Mouse (Mus musculus): ENCODE measurements around the gene Eci2. TPM values are rescaled to one million over a fixed set of nuclear protein-coding genes. Genes with fewer than 3 reads are reported as not detected.

Eci2 gene
- polyA plus RNA-seq (2012; rRNA removed): 19.5 and 27.8 TPM in 2 replicates
- 48.4 and 48.6 TPM in 2 replicates for polyA plus RNA-seq (2014; fragmentation: Nextera tagmentation; extraction: Ambion mirVana)

- no peaks in the 10 kb centered on the region for H3K27me3 ChIP-seq (ENCODE audit: control insufficient read depth, insufficient read depth, low read length)
- H3K4me3 ChIP-seq (ENCODE audit: insufficient read depth in 1 of 2, low read depth in 2 of 2, low read length in 2 of 2): peak within 1 kb of the TSS in 1 of 2 experiments; percentile 26; a peak in 1 of 4 replicates
- TF ChIP-seq EP300 (IDR thresholded peaks at IDR 0.05; ENCODE audit: low read depth): no peak
- TF ChIP-seq CTCF (IDR thresholded peaks at IDR 0.05; ENCODE audit: low read depth): peak; percentile 73
- peak; percentile 12 to 23 (median 17) for DNase-seq (ENCODE audit: low read depth in 3 of 3, low spot score in 3 of 3)
- H3K36me3 ChIP-seq (replicated peaks; ENCODE audit: control insufficient read depth, insufficient read depth, low read depth): no peaks in the 10 kb centered on the region
- no peak for ATAC-seq (ENCODE audit: insufficient read depth)
- peak within 1 kb of the TSS; percentile 29; the same call in 1 of the 2 replicates for H3K4me2 ChIP-seq (ENCODE audit: low read depth)
- H3K27ac ChIP-seq: no peak within 1 kb of the TSS
- no peak within 1 kb of the TSS for H3K9ac ChIP-seq (replicated peaks)
- 0 out of 4 replicates have a peak, but pooled peaks cover 0 to 3% of the 10 kb centered on the region in 2 experiments for H3K4me1 ChIP-seq (replicated peaks; ENCODE audit: control insufficient read depth in 2 of 2, insufficient read depth in 2 of 2, low read length in 1 of 2)
- H3K9me3 ChIP-seq (ENCODE audit: control insufficient read depth, low read length): no peaks in the 10 kb centered on the region
- under 1% methylated on average over 6 of the region's 6 CpGs for WGBS (ENCODE audit: insufficient replicate concordance)
These were observed at the start of gene Eci2 for GRCm38 (mm10) chr13:35026879-35027278. Gene Eci2 (minus strand): TSS chr13:35027096.

DNA sequence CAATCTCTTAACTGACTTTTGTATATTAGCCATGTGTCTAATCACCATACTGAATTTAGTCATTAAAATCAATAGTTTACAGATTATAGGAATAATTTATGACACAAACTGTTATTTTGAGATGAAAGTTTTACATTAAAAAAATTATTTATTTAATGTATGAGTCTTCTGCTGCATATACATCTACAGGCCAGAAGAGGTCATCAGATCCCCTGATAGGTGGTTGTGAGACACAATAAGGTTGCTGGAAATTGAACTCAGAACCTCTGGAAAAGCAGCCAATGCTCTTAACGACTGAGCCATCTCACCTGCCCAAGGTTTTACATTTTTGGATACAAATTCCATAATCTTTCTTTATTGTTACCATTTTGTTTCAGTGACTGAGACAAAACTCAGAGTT lies 48.0 kb upstream of the Eci2 start:
- no peak for ATAC-seq (ENCODE audit: insufficient read depth)
- H3K9ac ChIP-seq (replicated peaks): no peak overlapping the region
- TF ChIP-seq EP300 (IDR thresholded peaks at IDR 0.05; ENCODE audit: low read depth): no peak
- TF ChIP-seq CTCF (IDR thresholded peaks at IDR 0.05; ENCODE audit: low read depth): peak; percentile 13; the same call in 1 of the 2 replicates
- DNase-seq (ENCODE audit: low read depth in 3 of 3, low spot score in 3 of 3): no peak
- no peak overlapping the region for H3K4me3 ChIP-seq (ENCODE audit: insufficient read depth in 1 of 2, low read depth in 2 of 2, low read length in 2 of 2)
- 24% methylated on average over 1 of the region's 1 CpGs for WGBS (ENCODE audit: insufficient replicate concordance)
- H3K27ac ChIP-seq: no peak overlapping the region
- no peaks in the 10 kb centered on the region for H3K4me1 ChIP-seq (replicated peaks; ENCODE audit: control insufficient read depth in 2 of 2, insufficient read depth in 2 of 2, low read length in 1 of 2)
- no peak overlapping the region for H3K4me2 ChIP-seq (ENCODE audit: low read depth)
- H3K36me3 ChIP-seq (replicated peaks; ENCODE audit: control insufficient read depth, insufficient read depth, low read depth): no peaks in the 10 kb centered on the region
- H3K27me3 ChIP-seq (ENCODE audit: control insufficient read depth, insufficient read depth, low read length): no peaks in the 10 kb centered on the region
- no peaks in the 10 kb centered on the region for H3K9me3 ChIP-seq (ENCODE audit: control insufficient read depth, low read length)

- Histone ChIP-seq H3K4me1 (replicated peaks; ENCODE audit: control insufficient read depth in 2 of 2, insufficient read depth in 2 of 2, low read length in 1 of 2) (no peaks in the 10 kb centered on the region), H3K9me3 (ENCODE audit: control insufficient read depth, low read length) (no peaks in the 10 kb centered on the region), H3K9ac (replicated peaks) (no peak overlapping the region), H3K27me3 (ENCODE audit: control insufficient read depth, insufficient read depth, low read length) (no peaks in the 10 kb centered on the region), H3K4me3 (ENCODE audit: insufficient read depth in 1 of 2, low read depth in 2 of 2, low read length in 2 of 2) (no peak overlapping the region), H3K36me3 (replicated peaks; ENCODE audit: control insufficient read depth, insufficient read depth, low read depth) (no peaks in the 10 kb centered on the region), H3K4me2 (ENCODE audit: low read depth) (no peak overlapping the region), H3K27ac (no peak overlapping the region)
- DNase-seq (ENCODE audit: low read depth in 3 of 3, low spot score in 3 of 3): no peak
- 67% methylated on average over 9 of the region's 9 CpGs for WGBS (ENCODE audit: insufficient replicate concordance)
- no peak for ATAC-seq (ENCODE audit: insufficient read depth)
- TF ChIP-seq CTCF (IDR thresholded peaks at IDR 0.05; ENCODE audit: low read depth) (no peak), EP300 (IDR thresholded peaks at IDR 0.05; ENCODE audit: low read depth) (no peak)
These were observed 43.9 kb upstream of the Eci2 start for GRCm38 (mm10) chr13:35070485-35071472.

- Histone ChIP-seq H3K4me1 (replicated peaks; ENCODE audit: control insufficient read depth in 2 of 2, insufficient read depth in 2 of 2, low read length in 1 of 2) (no peaks in the 10 kb centered on the region), H3K27ac (no peak overlapping the region), H3K9ac (replicated peaks) (no peak overlapping the region), H3K27me3 (ENCODE audit: control insufficient read depth, insufficient read depth, low read length) (no peaks in the 10 kb centered on the region), H3K36me3 (replicated peaks; ENCODE audit: control insufficient read depth, insufficient read depth, low read depth) (no peaks in the 10 kb centered on the region), H3K9me3 (ENCODE audit: control insufficient read depth, low read length) (no peaks in the 10 kb centered on the region), H3K4me3 (ENCODE audit: insufficient read depth in 1 of 2, low read depth in 2 of 2, low read length in 2 of 2) (no peak overlapping the region), H3K4me2 (ENCODE audit: low read depth) (no peak overlapping the region)
- no peak for ATAC-seq (ENCODE audit: insufficient read depth)
- WGBS (ENCODE audit: insufficient replicate concordance): 64% methylated on average over 2 of the region's 2 CpGs
- no peak for TF ChIP-seq CTCF (IDR thresholded peaks at IDR 0.05; ENCODE audit: low read depth)
- TF ChIP-seq EP300 (IDR thresholded peaks at IDR 0.05; ENCODE audit: low read depth): no peak
- no peak for DNase-seq (ENCODE audit: low read depth in 3 of 3, low spot score in 3 of 3)
These were observed 40.2 kb upstream of the Eci2 start for GRCm38 (mm10) chr13:35067084-35067483.

- TF ChIP-seq CTCF (IDR thresholded peaks at IDR 0.05; ENCODE audit: low read depth): no peak
- TF ChIP-seq EP300 (IDR thresholded peaks at IDR 0.05; ENCODE audit: low read depth): no peak
- Histone ChIP-seq H3K36me3 (replicated peaks; ENCODE audit: control insufficient read depth, insufficient read depth, low read depth) (no peaks in the 10 kb centered on the region), H3K4me3 (ENCODE audit: insufficient read depth in 1 of 2, low read depth in 2 of 2, low read length in 2 of 2) (no peak overlapping the region), H3K4me1 (replicated peaks; ENCODE audit: control insufficient read depth in 2 of 2, insufficient read depth in 2 of 2, low read length in 1 of 2) (no peaks in the 10 kb centered on the region), H3K27me3 (ENCODE audit: control insufficient read depth, insufficient read depth, low read length) (no peaks in the 10 kb centered on the region), H3K9me3 (ENCODE audit: control insufficient read depth, low read length) (no peaks in the 10 kb centered on the region), H3K27ac (no peak overlapping the region), H3K9ac (replicated peaks) (no peak overlapping the region), H3K4me2 (ENCODE audit: low read depth) (no peak overlapping the region)
- DNase-seq (ENCODE audit: low read depth in 3 of 3, low spot score in 3 of 3) (no peak), ATAC-seq (ENCODE audit: insufficient read depth) (no peak)
- WGBS (ENCODE audit: insufficient replicate concordance): 43% methylated on average over 2 of the region's 2 CpGs
These were observed 39.1 kb upstream of the Eci2 start for GRCm38 (mm10) chr13:35066033-35066432.

All from liver, embryonic 14.5 days (tissue).